17 mouse cellular contexts compared by ENCODE assay signal in the genomic region with DNA sequence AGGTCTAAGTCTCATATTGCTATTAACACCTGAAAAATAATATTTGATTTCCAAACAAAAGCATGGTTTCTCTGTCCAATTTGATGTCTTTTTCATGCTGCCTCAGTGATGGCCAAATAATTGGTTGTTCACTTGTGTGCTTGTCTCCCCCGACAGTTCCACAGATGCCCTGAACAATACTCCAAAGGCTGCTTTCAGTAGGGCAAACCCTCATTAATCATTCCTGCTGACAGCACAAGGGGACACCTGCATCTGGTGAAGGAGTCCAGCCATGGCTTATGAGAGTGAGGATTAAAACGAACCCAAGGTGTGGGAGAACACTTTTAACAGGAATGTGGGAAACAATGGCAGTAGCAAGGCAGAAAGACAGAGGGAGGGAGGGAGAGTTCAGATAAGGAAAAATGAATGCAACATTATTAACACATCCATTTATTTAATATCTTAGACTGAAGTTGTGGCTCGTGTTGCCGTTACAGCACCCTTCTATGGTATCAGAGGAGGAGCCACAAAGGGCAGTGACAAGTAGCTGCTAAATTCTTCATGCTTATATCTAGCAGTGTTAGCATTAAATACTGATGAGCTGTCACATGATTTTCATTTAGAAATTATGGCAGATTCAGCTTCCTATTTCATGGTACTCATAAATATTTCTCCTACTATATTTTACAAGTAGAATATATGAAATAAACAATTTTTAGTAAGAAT.
DNase-seq lines count a peak whose midpoint lies in the region; ATAC-seq and TF ChIP-seq lines count a peak whose summit lies in the region.
"Had no signal": no experiment of that assay in that cellular context is flagged by ENCODE, and none has a peak within 500 bp of the region (broad histone marks: within the 10 kb centered on the region; RNA-seq: fewer than 3 reads in every experiment).

No protein-coding gene starts in this region.

- no peak for ATAC-seq in heart, embryonic 14.5 days (ENCODE audit: insufficient number of reproducible peaks, insufficient read depth, low FRiP score, low read depth)
- ATAC-seq in forebrain, embryonic 16.5 days = peak; percentile 83
- ATAC-seq: inflammation-experienced regulatory T-cells, adult 6 months had no signal

- H3K4me1 ChIP-seq in heart, embryonic 14.5 days (ENCODE audit: control insufficient read depth in 2 of 2, insufficient read depth in 2 of 2, low read length in 2 of 2) = no peaks in the 10 kb centered on the region
- H3K4me1 ChIP-seq in forebrain, embryonic 16.5 days (replicated peaks; ENCODE audit: control insufficient read depth, insufficient read depth, low read length) = peaks cover 8% of the 10 kb centered on the region
- H3K4me1 ChIP-seq: embryonic facial prominence, embryonic 13.5 days; limb, embryonic 10.5 days had no signal

- DNase-seq in heart, postnatal 25 days (ENCODE audit: low spot score) = no peak
- DNase-seq in mesoderm, embryonic 11.5 days (ENCODE audit: low read depth, low spot score) = peak; percentile 39
- DNase-seq in gastrocnemius, adult 2 months = no peak
- DNase-seq in urinary bladder, postnatal 25 days (ENCODE audit: low spot score) = no peak
- no peak for DNase-seq in right cerebral cortex, postnatal 36 days (ENCODE audit: low spot score in 2 of 2)
- DNase-seq in layer of hippocampus, adult 18-20 months (ENCODE audit: low spot score in 2 of 2) = no peak
- DNase-seq: adrenal gland, postnatal 36 days; B cell, adult 2 months; cerebellum, adult 11-12 months; layer of hippocampus, adult 9-11 months had no signal

- TF ChIP-seq CTCF in gastrocnemius, adult 2 months (IDR thresholded peaks at IDR 0.05) = no peak

- no peak overlapping the region for H3K27ac ChIP-seq in heart, embryonic 14.5 days (replicated peaks in 1 of 2; ENCODE audit: control insufficient read depth in 1 of 2, insufficient read depth in 1 of 2, low read depth in 2 of 2, low read length in 2 of 2)
- H3K27ac ChIP-seq in forebrain, embryonic 16.5 days (ENCODE audit: low read length) = peak overlapping the region; percentile 41; the same call in 1 of the 2 replicates
- H3K27ac ChIP-seq in gastrocnemius, adult 2 months = no peak overlapping the region
- H3K27ac ChIP-seq: embryonic facial prominence, embryonic 13.5 days; limb, embryonic 10.5 days; liver, embryonic 14.5 days had no signal

- no peaks in the 10 kb centered on the region for H3K9me3 ChIP-seq in heart, embryonic 14.5 days (ENCODE audit: control insufficient read depth, low read length)
- no peaks in the 10 kb centered on the region for H3K9me3 ChIP-seq in forebrain, embryonic 16.5 days (ENCODE audit: control insufficient read depth, low read length)
- H3K9me3 ChIP-seq: embryonic facial prominence, embryonic 13.5 days; limb, embryonic 10.5 days had no signal

- H3K9ac ChIP-seq in heart, embryonic 14.5 days (ENCODE audit: low read length) = no peak overlapping the region
- H3K9ac ChIP-seq in forebrain, embryonic 16.5 days (replicated peaks; ENCODE audit: low read depth, low read length) = no peak overlapping the region
- H3K9ac ChIP-seq: embryonic facial prominence, embryonic 13.5 days; liver, embryonic 14.5 days had no signal

- no peaks in the 10 kb centered on the region for H3K27me3 ChIP-seq in heart, embryonic 14.5 days (ENCODE audit: control insufficient read depth, insufficient read depth, low read length)
- H3K27me3 ChIP-seq in forebrain, embryonic 16.5 days (replicated peaks; ENCODE audit: control insufficient read depth, insufficient read depth, low read length) = no peaks in the 10 kb centered on the region
- H3K27me3 ChIP-seq: embryonic facial prominence, embryonic 13.5 days had no signal

- intact Hi-C loops in heart, postnatal 25 days (cut with DNase I) = no loop called here
- intact Hi-C loops in gastrocnemius, adult 2 months (cut with DNase I) = no loop called here

- no peak overlapping the region for H3K4me3 ChIP-seq in heart, embryonic 14.5 days (ENCODE audit: control insufficient read depth in 1 of 2, insufficient read depth in 1 of 2, low read depth in 1 of 2, low read length in 2 of 2)
- H3K4me3 ChIP-seq in forebrain, embryonic 16.5 days (replicated peaks; ENCODE audit: low read length) = no peak overlapping the region
- H3K4me3 ChIP-seq in gastrocnemius, adult 2 months = no peak overlapping the region
- H3K4me3 ChIP-seq: embryonic facial prominence, embryonic 13.5 days; limb, embryonic 10.5 days had no signal

- no peaks in the 10 kb centered on the region for H3K36me3 ChIP-seq in heart, embryonic 14.5 days (ENCODE audit: control insufficient read depth, insufficient read depth, low read length)
- H3K36me3 ChIP-seq in forebrain, embryonic 16.5 days (ENCODE audit: control insufficient read depth, insufficient read depth) = no peaks in the 10 kb centered on the region
- H3K36me3 ChIP-seq: embryonic facial prominence, embryonic 13.5 days; limb, embryonic 10.5 days had no signal

- 0 out of 2 replicates have a peak overlapping the region, but pooled peaks have one; percentile 18 for H3K4me2 ChIP-seq in heart, embryonic 14.5 days (ENCODE audit: low read length)
- 0 out of 2 replicates have a peak overlapping the region, but pooled peaks have one; percentile 11 for H3K4me2 ChIP-seq in forebrain, embryonic 16.5 days (ENCODE audit: low read length)
- H3K4me2 ChIP-seq: embryonic facial prominence, embryonic 13.5 days; heart, embryonic 11.5 days had no signal

- WGBS in heart, embryonic 14.5 days = 16% methylated on average over 4 of the region's 4 CpGs
- WGBS in forebrain, embryonic 16.5 days = 5% methylated on average over 4 of the region's 4 CpGs
